Mouse (Mus musculus): ENCODE data around the gene Tjp2.

DNA sequence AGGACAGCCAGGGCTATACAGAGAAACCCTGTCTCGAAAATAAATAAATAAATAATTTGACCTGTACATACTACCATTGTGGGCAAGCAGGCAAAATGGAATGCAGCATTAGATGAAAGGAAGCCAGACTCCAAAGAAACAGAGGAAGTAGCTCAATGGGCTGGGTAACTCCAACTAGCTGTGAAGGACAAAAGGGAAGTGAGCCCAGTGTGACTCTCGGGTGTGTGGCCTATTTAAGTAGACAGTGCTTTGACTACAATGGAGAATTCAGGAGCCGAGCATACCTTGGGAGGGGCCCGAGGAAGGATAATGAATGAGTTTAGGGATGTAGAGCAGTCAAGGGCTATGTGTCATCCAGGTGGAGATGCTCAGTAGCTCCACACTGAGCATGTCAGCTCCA is 48.1 kb downstream of the Tjp2 start:
- TF ChIP-seq POLR2A (IDR thresholded peaks at IDR 0.05; ENCODE audit: borderline replicate concordance, extremely low read depth, insufficient read depth, insufficient read length, poor library complexity, severe bottlenecking) (no peak), CTCF (IDR thresholded peaks at IDR 0.05; ENCODE audit: borderline replicate concordance, extremely low read depth, insufficient read depth, insufficient read length) (no peak)
